Mouse (Mus musculus): ENCODE data around the gene Cacna2d4. TPM values are rescaled to one million over a fixed set of nuclear protein-coding genes. Genes with fewer than 3 reads are reported as not detected.

Gene Cacna2d4
- polyA plus RNA-seq, 2 experiments, result 0.01 TPM; not detected in 1

- no peaks in the 10 kb centered on the region for H3K36me3 ChIP-seq (replicated peaks; ENCODE audit: control insufficient read depth, insufficient read depth, low read depth)
- 33% methylated on average over 10 of the region's 10 CpGs for WGBS (ENCODE audit: insufficient replicate concordance)
These were observed 109.9 kb downstream of the Cacna2d4 start for GRCm38 (mm10) chr6:119346257-119346656.

DNA sequence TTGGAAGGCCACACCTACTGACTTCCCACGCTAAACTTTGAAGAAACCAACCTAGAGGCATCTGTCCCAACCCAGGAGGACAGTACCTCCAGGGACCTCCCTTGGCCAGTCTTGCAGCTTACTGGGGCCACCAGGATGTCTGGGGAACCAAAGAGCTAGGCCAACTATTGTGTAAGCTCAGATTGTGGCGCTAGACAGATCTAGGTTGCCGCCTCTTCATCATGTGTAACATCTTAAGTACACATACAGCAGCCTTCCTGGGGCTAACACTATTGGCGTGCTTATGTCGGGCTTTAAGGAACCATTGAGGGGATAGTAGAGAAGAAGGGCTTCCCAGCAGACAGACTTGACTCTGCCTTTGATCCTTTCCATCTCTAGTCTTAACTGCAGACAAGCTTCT is 111.5 kb downstream of the Cacna2d4 start:
- Histone ChIP-seq H3K27ac (no peak overlapping the region), H3K4me1 (replicated peaks; ENCODE audit: control insufficient read depth in 2 of 2, insufficient read depth in 2 of 2, low read length in 1 of 2) (no peaks in the 10 kb centered on the region), H3K9me3 (ENCODE audit: control insufficient read depth, low read length) (no peaks in the 10 kb centered on the region), H3K36me3 (replicated peaks; ENCODE audit: control insufficient read depth, insufficient read depth, low read depth) (no peaks in the 10 kb centered on the region), H3K27me3 (ENCODE audit: control insufficient read depth, insufficient read depth, low read length) (no peaks in the 10 kb centered on the region), H3K9ac (replicated peaks) (no peak overlapping the region), H3K4me2 (ENCODE audit: low read depth) (no peak overlapping the region), H3K4me3 (ENCODE audit: insufficient read depth in 1 of 2, low read depth in 2 of 2, low read length in 2 of 2) (no peak overlapping the region)
- ATAC-seq (ENCODE audit: insufficient read depth), result no peak
- DNase-seq (ENCODE audit: low read depth in 3 of 3, low spot score in 3 of 3), result no peak
- TF ChIP-seq EP300 (IDR thresholded peaks at IDR 0.05; ENCODE audit: low read depth), result no peak
- TF ChIP-seq CTCF (IDR thresholded peaks at IDR 0.05; ENCODE audit: low read depth), result no peak
- 58% methylated on average over 5 of the region's 5 CpGs for WGBS (ENCODE audit: insufficient replicate concordance)

More at GRCm38 (mm10) chr6:119346257-119346656, 109.9 kb downstream of the Cacna2d4 start:
- Histone ChIP-seq H3K9ac (replicated peaks) (no peak overlapping the region), H3K27ac (no peak overlapping the region), H3K4me2 (ENCODE audit: low read depth) (no peak overlapping the region), H3K9me3 (ENCODE audit: control insufficient read depth, low read length) (no peaks in the 10 kb centered on the region), H3K4me1 (replicated peaks; ENCODE audit: control insufficient read depth in 2 of 2, insufficient read depth in 2 of 2, low read length in 1 of 2) (no peaks in the 10 kb centered on the region), H3K27me3 (ENCODE audit: control insufficient read depth, insufficient read depth, low read length) (no peaks in the 10 kb centered on the region), H3K4me3 (ENCODE audit: insufficient read depth in 1 of 2, low read depth in 2 of 2, low read length in 2 of 2) (no peak overlapping the region)
- no peak for TF ChIP-seq CTCF (IDR thresholded peaks at IDR 0.05; ENCODE audit: low read depth)
- no peak for TF ChIP-seq EP300 (IDR thresholded peaks at IDR 0.05; ENCODE audit: low read depth)
- DNase-seq (ENCODE audit: low read depth in 3 of 3, low spot score in 3 of 3) (no peak), ATAC-seq (ENCODE audit: insufficient read depth) (no peak)

DNA sequence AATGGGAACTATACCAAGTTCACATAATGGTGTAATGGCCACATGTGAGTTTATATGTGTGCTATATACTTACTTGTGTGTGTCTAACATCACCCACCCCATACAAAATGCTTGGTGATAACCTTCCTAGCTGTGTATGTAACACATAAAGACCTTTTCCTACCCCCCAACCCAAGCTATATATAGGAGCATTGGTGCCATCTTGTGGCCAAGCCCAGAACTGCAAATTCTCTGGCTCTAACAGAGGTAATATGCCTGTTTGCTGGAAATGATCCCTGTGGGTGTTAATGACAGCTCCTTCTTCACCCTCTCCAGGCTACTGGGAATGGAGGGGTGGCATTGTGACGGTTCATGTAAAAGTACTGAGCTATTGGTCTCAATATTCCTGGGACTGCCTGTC is 111.9 kb downstream of the Cacna2d4 start:
- Histone ChIP-seq H3K36me3 (replicated peaks; ENCODE audit: control insufficient read depth, insufficient read depth, low read depth) (no peaks in the 10 kb centered on the region; the same call in 1 of the 2 replicates), H3K27me3 (ENCODE audit: control insufficient read depth, insufficient read depth, low read length) (no peaks in the 10 kb centered on the region), H3K4me3 (ENCODE audit: insufficient read depth in 1 of 2, low read depth in 2 of 2, low read length in 2 of 2) (no peak overlapping the region), H3K9ac (replicated peaks) (no peak overlapping the region), H3K4me1 (replicated peaks; ENCODE audit: control insufficient read depth in 2 of 2, insufficient read depth in 2 of 2, low read length in 1 of 2) (no peaks in the 10 kb centered on the region), H3K27ac (no peak overlapping the region), H3K4me2 (ENCODE audit: low read depth) (no peak overlapping the region), H3K9me3 (ENCODE audit: control insufficient read depth, low read length) (no peaks in the 10 kb centered on the region)
- peak; percentile 80 for TF ChIP-seq CTCF (IDR thresholded peaks at IDR 0.05; ENCODE audit: low read depth)
- TF ChIP-seq EP300 (IDR thresholded peaks at IDR 0.05; ENCODE audit: low read depth), result no peak
- DNase-seq (ENCODE audit: low read depth in 3 of 3, low spot score in 3 of 3) (peak; percentile 20 to 36 (median 34)), ATAC-seq (ENCODE audit: insufficient read depth) (no peak)
- WGBS (ENCODE audit: insufficient replicate concordance), result 0% methylated on average over 1 of the region's 1 CpGs

- no peak overlapping the region for H3K4me3 ChIP-seq (ENCODE audit: insufficient read depth in 1 of 2, low read depth in 2 of 2, low read length in 2 of 2)
- no peak overlapping the region for H3K4me2 ChIP-seq (ENCODE audit: low read depth)
- H3K9me3 ChIP-seq (ENCODE audit: control insufficient read depth, low read length), result no peaks in the 10 kb centered on the region
- H3K27ac ChIP-seq, result no peak overlapping the region
- DNase-seq (ENCODE audit: low read depth in 3 of 3, low spot score in 3 of 3) (no peak), ATAC-seq (ENCODE audit: insufficient read depth) (no peak)
- 74% methylated on average over 9 of the region's 9 CpGs for WGBS (ENCODE audit: insufficient replicate concordance)
- H3K4me1 ChIP-seq (replicated peaks; ENCODE audit: control insufficient read depth in 2 of 2, insufficient read depth in 2 of 2, low read length in 1 of 2), result no peaks in the 10 kb centered on the region
- H3K36me3 ChIP-seq (replicated peaks; ENCODE audit: control insufficient read depth, insufficient read depth, low read depth), result peaks cover 19% of the 10 kb centered on the region
- no peaks in the 10 kb centered on the region for H3K27me3 ChIP-seq (ENCODE audit: control insufficient read depth, insufficient read depth, low read length)
- no peak overlapping the region for H3K9ac ChIP-seq (replicated peaks)
- TF ChIP-seq CTCF (IDR thresholded peaks at IDR 0.05; ENCODE audit: low read depth) (no peak), EP300 (IDR thresholded peaks at IDR 0.05; ENCODE audit: low read depth) (no peak)
These were observed 114.4 kb downstream of the Cacna2d4 start for GRCm38 (mm10) chr6:119350703-119351198.

DNA sequence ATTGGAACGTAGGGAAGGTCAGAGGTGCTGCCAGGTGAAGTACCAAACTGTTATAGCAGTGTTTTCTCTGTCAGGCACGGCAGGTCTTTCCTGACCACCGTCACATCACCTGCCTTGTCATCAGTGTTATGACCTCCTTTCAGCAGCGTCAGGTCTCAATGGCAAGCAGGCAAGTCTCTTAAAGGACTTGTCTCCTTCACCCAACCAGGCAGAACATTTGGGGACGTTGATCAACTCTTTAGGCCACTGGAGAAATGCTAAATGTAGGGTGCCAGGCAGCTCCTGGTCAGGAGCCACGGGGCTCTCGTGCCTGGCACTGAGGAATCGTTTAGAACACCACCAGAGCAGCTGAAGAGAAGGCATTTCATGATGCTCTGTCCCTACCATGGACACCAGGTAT is 115.3 kb downstream of the Cacna2d4 start:
- no peak overlapping the region for H3K27ac ChIP-seq
- WGBS (ENCODE audit: insufficient replicate concordance), result 60% methylated on average over 8 of the region's 8 CpGs
- H3K4me1 ChIP-seq (replicated peaks; ENCODE audit: control insufficient read depth in 2 of 2, insufficient read depth in 2 of 2, low read length in 1 of 2), result no peaks in the 10 kb centered on the region
- H3K9me3 ChIP-seq (ENCODE audit: control insufficient read depth, low read length), result no peaks in the 10 kb centered on the region
- no peak overlapping the region for H3K4me3 ChIP-seq (ENCODE audit: insufficient read depth in 1 of 2, low read depth in 2 of 2, low read length in 2 of 2)
- H3K9ac ChIP-seq (replicated peaks), result no peak overlapping the region
- DNase-seq (ENCODE audit: low read depth in 3 of 3, low spot score in 3 of 3) (no peak), ATAC-seq (ENCODE audit: insufficient read depth) (no peak)
- TF ChIP-seq EP300 (IDR thresholded peaks at IDR 0.05; ENCODE audit: low read depth), result no peak
- TF ChIP-seq CTCF (IDR thresholded peaks at IDR 0.05; ENCODE audit: low read depth), result no peak
- H3K4me2 ChIP-seq (ENCODE audit: low read depth), result no peak overlapping the region
- H3K36me3 ChIP-seq (replicated peaks; ENCODE audit: control insufficient read depth, insufficient read depth, low read depth), result peaks cover 27% of the 10 kb centered on the region
- H3K27me3 ChIP-seq (ENCODE audit: control insufficient read depth, insufficient read depth, low read length), result no peaks in the 10 kb centered on the region

Data from liver, embryonic 14.5 days (tissue).